Mouse (Mus musculus) lung, postnatal 4 days (tissue): ENCODE measurements at regions not wholly inside any gene's neighbourhood (a gene's known extent, or its start where the extent isn't known, plus 50 kb on each side); places are given as distances from the start of the nearest gene placed in this dataset.

Experiments
- DNase-seq, 2 experiments: peaks; one replicate each; pipeline ENCODE4 v3.0.0; 2021

GRCm38 (mm10) chr1:153962161-153962720, 62.2 kb upstream of the Teddm2 start:
- DNase-seq, result no peak

- DNase-seq, result peak; percentile 41 to 65
These were observed 63.8 kb upstream of the Teddm2 start for GRCm38 (mm10) chr1:153963744-153964342.

GRCm38 (mm10) chr1:153969401-153969800, 69.4 kb upstream of the Teddm2 start:
- DNase-seq, result no peak

GRCm38 (mm10) chr1:153974300-153974699, 74.3 kb upstream of the Teddm2 start:
- no peak for DNase-seq

- DNase-seq, result no peak
These were observed 78.1 kb upstream of the Teddm2 start for GRCm38 (mm10) chr1:153977963-153978726.

GRCm38 (mm10) chr1:153980886-153981285, 80.9 kb upstream of the Teddm2 start:
- DNase-seq, result peak; percentile 49 to 61

GRCm38 (mm10) chr1:153985595-153985994, 85.6 kb upstream of the Teddm2 start:
- DNase-seq, result no peak

GRCm38 (mm10) chr1:153986632-153987031, 86.6 kb upstream of the Teddm2 start:
- DNase-seq, result no peak

GRCm38 (mm10) chr1:153988297-153988696, 88.3 kb upstream of the Teddm2 start:
- DNase-seq, result no peak

GRCm38 (mm10) chr1:153990651-153991435, 90.8 kb upstream of the Teddm2 start:
- DNase-seq, result no peak

GRCm38 (mm10) chr1:153992466-153992865, 92.4 kb upstream of the Teddm2 start:
- DNase-seq, result no peak

GRCm38 (mm10) chr1:153994871-153995270, 94.8 kb upstream of the Teddm2 start:
- DNase-seq, result no peak

- DNase-seq, result no peak
These were observed 97.5 kb upstream of the Teddm2 start for GRCm38 (mm10) chr1:153997201-153998181.

- no peak for DNase-seq
These were observed 99.7 kb upstream of the Teddm2 start for GRCm38 (mm10) chr1:153999776-154000175.

GRCm38 (mm10) chr1:154003669-154004068, 103.6 kb upstream of the Teddm2 start:
- peak in 1 of 2 experiments; percentile 15 for DNase-seq

- DNase-seq, result no peak
These were observed 104.6 kb upstream of the Teddm2 start for GRCm38 (mm10) chr1:154004647-154005046.

- no peak for DNase-seq
These were observed 106.0 kb upstream of the Teddm2 start for GRCm38 (mm10) chr1:154006055-154006454.

GRCm38 (mm10) chr1:154007440-154007839, 107.4 kb upstream of the Teddm2 start:
- no peak for DNase-seq

GRCm38 (mm10) chr1:154008593-154009310, 108.7 kb upstream of the Teddm2 start:
- DNase-seq, result no peak

- DNase-seq, result no peak
These were observed 110.7 kb upstream of the Teddm2 start for GRCm38 (mm10) chr1:154010681-154011080.

- DNase-seq, result no peak
These were observed 116.5 kb upstream of the Teddm2 start for GRCm38 (mm10) chr1:154016516-154016915.
